Mouse (Mus musculus) yolk sac, embryonic 10.5 days (tissue): Measurements from ENCODE around the gene Gm21885.
"Not testable (repeated sequence)": the region's sequence is repeated elsewhere in the genome, so short reads cannot be mapped to it uniquely, and the experiment has no call there.

ENCODE experiments used
- DNase-seq: peaks from one replicate; pipeline ENCODE4 v3.0.0-alpha.2; 2017; ENCODE audit warnings: low spot score

Gm21885 gene

DNA sequence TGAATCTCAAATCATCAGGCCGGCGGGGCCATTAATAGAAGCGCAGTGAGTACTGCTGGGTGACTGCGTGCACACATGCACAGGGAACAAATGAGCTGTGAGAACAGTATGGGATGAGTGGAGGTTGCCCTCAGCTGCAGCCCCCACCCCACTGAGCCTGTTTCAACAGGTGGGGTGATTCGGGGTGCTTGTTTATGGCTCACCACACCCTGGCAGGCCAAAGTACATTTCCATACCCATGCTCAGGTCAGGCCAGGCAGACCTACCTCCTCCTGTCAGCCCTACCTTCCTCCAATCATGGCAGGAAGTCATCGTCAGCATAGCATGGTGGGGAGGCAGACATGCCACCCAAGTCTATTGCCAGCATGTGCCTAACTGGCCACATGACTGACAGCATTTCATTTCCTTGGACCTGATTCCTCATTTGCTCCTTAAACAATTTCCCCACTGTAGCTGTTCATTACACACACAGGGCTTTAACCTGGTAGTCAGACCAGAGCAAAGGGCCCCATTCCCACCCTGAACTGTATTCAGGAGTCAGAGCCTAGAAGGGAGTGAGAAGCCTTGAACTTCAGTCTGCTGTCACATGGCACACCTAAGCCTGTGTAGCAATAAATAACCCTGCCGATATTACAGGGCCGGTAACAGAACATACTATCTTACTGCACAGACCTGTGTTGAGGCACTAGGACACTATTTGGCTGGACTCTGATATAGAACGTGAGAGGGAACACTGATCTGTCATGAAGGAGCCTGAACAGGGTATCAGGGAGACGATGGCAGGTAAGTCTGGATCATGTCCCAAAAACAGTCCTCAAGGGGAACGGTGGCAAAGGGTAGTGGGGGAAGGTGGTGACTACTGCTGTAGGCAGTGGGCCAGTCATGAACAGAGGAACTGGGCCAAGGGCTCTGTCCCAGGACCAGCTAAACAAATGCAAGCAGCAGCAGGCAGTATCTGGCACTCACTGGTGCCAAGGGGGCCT lies at the start of gene Gm21885:
TSS of gene Gm21885 (plus strand) at position 675 of the 983 bp plus-strand sequence.
- no peak for DNase-seq

DNA sequence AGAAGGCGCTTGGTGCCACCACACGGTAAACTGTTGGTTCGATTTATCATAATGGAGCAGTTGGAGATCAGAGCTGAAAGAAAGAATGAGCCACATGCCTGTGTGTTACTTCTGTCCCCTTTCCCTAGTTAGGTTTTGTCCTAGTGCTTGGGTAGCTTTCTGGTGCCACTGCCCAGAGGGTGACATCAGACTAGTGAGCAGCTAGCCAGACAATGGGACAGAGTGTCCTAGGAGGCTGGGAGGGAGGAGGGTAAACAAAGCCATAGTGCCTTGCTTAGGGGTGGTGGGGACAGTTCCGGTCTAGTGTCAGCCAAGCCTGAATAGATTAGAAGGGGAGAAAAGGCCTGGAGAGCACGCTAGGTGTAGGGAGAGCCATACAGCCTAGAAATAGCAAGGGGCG lies 48.3 kb upstream of the Gm21885 start:
- no peak for DNase-seq

DNA sequence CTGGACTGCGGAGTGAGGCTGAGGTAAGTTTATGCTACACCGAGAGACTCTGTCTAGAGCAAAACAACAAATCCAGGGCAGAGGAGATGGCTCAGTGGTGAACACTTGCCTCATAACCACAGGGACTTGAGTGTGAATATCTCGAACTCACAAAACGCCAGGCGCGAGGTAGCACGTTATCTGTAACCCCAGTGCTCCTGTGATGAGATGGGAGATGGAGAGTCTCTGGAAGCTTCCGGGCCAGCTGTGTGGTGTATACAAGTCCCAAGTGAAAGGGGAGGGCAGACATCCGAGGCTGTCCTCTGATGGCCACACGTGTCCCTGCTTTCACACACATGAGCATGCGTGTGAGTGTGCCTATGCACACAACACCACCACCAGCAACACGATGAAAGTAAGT lies 47.3 kb upstream of the Gm21885 start:
- no peak for DNase-seq

DNA sequence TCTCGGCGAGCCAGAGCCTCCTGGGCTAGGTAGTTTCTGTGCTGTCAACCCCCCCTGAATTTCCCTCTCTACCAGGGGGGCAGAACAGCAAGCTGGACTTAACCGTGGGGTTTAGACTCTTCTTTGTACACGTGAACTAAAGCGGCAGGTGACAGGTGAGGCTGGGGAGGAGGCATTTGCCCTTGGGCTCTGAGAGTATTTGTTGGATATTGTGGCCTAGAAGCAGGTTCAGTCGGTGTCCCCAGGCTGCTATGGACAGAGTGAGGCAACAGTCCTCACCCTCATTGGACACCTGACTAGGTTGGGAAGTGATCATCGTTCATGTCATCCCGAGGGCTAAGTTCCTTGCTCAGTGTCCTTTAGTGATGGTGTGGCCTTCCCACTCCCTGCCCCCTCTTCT lies 46.8 kb upstream of the Gm21885 start:
- DNase-seq, result no peak

DNA sequence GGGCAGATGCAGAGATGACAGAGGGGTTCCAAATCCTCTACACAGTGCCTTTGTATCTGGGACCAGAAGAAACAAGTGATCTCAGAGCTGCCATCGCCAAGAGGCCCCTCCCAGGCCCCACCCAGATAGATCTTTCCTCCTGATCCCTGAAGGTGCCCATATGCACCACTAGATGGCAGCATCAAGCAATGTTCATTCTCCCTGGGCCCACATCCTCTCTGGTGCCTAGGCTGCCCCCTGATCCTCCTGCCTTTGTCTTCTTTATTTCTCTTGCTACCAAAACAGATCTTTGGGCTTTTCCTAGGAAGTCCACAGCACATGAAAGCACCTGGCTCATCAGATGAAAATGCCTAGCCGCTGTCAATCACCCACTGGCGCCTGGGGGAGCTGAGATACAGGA lies 45.6 kb upstream of the Gm21885 start:
- DNase-seq, result peak; percentile 58

DNA sequence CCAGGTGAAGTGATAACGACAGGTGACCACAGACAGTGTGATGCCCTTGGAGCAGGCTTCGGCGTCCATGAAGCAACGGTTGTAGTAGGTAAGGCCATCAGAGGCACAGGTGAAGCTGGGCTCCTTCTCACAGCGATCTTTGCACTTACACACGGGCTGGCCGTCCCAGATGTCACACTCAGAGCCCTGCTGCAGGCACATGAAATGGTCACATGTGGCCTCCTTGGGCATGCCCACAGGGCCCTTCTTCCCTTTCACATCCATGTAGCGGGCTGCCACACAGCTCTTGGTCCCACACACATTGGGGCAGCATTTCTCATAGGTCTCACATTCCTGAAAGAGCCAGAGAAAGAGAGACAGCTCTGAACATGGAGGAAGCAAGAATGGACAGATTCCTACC lies 42.9 kb upstream of the Gm21885 start:
- no peak for DNase-seq

DNA sequence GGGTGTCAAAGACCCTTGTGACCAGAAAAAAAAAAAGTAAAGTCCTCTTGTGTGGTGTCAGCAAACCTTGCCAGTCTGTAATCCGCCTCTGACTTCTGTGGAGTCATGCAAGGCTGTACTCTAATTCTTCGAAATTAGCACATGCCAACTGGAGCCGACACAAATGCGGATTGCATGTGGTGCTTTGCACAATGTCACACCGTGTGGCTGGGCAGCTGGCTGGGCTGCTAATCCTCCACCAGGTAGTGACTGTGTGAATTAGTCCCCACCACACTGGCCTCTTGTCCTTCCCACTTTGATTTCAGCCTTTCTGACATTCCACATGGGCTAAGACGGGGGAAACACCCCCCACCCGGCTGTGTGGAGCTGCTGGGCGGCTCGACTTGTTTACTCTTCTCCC lies 42.0 kb upstream of the Gm21885 start:
- DNase-seq, result no peak

DNA sequence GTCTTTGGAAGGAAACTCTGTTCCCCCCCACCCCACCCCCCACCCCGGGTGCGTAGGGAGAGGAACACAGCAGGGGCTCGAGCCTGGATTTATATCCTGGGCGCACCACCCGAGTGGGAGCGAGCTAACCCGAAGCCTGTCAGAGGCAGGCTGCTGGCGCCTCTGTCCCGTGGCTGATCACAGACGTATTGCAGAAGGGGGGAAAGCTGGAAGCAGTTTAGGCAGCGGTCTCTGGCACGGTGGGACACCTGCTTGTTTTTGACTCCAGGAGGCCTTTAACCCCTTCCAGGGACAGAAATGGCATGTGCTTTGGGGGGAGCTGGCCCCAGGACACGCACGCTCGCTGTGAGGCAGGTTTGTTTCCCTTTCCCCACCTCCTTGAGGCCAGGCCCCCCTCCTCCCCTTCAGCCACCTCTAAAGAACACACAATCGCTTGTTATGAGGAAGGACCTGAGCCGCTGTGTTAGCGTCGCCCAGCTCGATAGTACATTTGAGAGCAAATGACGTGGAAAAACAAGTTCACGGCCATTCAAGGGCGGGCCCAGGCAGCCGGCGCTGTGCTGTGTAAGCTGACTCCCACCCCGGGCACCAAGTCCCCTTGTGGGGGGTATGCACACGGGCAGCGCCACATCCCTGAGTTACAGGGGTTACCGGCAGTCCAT lies 38.8 kb upstream of the Gm21885 start:
- no peak for DNase-seq

DNA sequence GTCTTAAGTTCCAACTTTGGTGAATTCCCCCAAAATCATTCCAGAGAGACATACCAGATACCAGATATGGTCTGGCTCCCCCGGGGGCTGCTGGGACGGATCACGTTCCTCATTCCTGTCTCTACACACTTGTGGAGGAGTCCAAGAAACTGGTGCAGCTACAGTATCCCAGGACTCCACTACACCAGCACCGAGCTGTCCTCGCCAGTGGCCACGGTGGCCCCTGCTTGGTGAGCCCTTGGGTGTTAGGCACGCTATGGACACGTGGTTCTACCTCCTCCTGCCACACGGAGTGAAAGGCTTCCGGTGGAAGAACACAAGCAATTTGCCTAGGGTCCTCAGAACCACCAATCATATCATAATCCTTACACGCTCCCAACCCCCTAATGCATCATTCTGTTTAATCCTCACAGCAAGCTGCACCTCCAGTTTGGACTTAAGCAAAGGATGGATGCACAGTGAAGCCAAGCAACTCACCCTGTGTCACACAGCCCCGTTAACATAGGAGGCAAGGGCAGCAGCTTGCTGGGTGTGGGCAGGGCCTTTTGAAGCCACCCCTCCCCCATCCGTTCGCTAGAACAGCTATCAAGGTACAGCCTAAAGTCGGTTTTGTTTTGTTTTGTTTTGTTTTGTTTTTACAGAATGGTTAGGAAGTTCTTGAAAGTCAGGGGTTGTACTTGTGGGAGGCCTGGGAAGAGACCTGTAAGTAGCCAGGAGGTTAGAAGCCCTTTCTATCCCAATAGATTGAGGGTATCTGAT lies 38.1 kb upstream of the Gm21885 start:
- no peak for DNase-seq

DNA sequence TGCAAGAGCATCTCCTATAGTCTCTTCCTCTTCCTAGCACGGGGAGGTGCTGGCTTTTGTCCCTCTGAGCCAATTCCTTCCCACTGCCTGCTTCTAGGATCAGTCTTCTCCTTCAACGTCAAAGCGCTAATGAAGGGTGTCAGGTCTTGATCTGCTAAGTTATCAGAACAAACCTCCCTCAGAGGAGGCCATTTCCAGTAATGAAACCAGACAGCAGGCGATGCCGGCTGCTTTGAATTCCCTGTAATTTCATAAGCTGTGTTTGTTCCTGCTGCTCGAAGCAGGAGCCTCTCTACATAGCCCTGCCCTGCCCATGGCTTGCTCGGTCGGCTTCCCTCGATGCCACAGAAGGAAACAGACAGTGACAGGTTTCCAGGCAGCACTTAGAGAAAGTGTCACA lies 37.3 kb upstream of the Gm21885 start:
- DNase-seq, result no peak

DNA sequence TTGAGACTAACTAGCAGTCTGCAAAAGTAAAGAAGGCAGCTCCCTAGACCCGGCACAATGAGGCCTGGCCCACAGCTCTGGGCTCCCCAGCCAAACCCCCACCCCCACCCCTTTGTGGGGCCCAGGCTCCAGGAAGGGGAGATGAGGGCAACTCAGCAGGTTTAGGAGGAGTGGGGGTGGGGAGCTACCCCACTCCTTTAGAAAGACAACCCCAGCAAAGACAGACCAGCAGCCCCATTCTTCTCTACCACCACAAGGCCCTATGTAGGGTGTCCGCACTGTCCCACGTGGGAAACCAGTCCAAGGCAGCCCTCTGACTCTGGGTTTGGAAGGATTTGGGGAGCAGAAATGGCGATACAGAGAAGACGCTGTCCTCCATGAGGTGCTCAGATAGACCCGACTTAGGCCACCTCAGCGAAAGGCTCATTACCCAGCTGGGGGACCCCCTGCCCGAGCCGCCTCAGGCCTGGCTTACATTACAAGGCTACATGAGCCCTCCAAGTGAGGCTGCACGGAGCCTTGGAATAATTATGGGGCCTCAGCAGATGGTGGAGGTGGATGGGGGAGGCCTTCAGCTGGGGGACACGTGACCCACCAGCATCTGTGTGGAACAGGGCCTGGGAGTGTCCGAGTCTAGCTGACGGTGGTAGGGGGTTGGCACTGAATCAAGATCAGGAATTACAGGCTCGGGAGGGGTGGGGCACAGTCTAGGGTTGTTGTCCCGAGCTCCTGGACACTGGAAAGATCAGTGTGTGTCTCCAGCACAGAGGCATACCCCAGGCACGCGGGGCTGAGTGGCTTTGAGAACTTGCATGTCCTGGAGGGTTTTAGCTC lies 35.5 kb upstream of the Gm21885 start, which contains the start of gene Wfikkn2:
TSS of gene Wfikkn2 (minus strand) at position 51 of the 834 bp plus-strand sequence.
- no peak for DNase-seq

DNA sequence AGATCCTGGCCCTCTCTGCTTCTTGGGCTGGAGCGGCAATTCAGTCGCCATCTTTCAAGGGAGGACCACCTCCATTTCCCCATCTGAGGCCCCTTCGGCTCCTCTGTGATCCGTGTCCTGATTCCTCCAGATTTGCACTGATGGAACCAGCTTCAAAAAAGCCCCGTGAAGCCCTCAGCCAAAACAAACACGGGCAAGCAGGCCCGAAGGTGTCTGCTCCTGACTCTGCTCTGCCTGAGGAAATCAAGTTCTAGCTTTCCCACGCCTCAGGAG lies 34.9 kb upstream of the Gm21885 start:
- no peak for DNase-seq

DNA sequence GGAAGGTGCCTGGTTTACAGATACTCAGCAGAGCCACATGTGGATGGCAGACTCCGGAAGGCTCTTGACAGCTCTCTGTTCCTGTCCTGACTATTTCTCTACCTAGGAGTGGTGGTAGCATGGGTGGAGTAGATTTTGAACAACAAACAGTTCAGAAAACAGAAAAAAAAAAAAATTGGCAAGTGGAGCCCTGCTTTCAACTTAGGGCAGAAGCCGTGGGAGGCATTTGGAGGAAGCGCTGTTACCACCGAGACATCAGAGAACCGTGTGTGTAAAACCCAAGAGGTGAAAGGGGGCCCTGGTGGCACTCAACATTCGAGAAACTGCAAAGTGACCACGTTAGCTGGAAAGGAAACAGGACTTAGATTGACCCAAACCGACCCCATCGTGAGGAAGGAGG lies 28.5 kb upstream of the Gm21885 start:
- DNase-seq, result no peak

DNA sequence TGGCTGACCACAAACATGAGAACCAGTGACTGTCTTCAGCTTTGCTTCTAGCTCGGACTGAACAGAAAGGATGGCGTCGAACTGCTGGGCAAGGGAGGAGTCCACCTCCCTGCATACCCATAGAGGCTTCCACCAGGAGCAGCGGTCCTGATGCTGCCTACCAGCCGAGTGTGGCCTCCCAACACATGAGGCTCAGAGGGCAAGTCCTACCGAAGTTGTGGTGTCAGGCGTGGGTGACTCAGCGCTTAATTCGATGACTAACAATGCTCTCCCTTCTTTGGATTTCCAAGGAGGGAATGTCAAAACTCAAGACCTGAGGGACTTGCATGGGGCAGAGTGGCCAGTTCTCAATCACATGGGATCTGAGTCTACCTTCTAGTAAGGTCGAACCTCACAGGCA lies 28.0 kb upstream of the Gm21885 start:
- no peak for DNase-seq

DNA sequence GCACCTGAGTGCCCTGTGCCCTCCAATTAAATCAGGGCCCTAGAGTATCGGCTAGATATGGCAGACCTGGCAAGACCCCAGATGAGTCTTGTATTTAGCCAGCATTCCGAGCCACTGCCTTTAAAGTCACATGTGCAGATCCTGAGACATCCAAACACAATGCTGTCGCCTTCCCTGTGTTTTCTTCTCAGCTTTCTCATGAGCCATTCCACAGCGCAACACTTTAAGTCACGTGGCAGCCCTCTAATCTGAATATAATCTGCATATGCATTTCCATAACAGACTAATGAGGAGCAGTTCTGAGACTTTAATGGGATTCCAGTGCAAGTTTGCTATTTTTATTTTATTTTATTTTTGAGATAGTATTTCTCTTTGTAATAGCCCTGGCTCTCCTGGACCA lies 25.9 kb upstream of the Gm21885 start:
- no peak for DNase-seq

DNA sequence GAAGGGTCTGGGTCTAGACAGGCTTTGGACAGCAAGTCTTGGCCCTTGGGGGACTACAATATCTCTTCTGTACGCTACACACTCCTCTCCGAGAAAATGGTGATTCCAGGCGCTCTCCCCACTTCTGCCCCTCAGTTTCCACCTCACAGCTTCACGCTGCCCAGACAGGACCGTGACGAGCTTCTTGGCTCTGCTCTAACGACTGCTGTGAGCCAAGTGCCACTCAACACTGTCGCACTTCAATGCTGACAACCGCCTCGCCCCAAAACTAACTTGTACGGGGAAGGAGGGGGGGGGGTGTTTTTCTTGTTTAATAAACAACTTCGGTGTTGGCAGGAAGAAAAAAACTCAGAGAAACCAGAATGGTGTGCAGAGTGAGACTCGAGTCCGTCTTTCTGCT lies 23.7 kb upstream of the Gm21885 start:
- DNase-seq, result no peak

DNA sequence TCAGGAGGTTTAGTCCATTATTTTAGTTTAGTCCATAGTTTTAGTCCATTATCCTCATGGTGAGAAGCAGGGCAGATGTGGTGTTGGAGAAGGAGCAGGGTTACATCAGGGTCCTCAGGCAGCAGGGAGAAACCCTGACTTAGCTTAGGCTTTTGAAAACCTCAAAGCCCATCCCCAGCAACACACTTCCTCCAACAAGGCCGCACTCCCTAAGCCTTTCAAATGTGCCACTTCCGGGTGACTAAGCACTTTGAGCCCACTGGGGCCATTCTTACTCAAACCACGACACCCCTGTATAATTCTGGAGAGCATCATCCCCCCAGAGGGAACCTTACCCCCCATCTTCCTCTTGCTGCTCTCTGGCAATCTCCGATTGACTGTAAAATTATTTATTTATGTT lies 21.9 kb upstream of the Gm21885 start:
- DNase-seq, result no peak

DNA sequence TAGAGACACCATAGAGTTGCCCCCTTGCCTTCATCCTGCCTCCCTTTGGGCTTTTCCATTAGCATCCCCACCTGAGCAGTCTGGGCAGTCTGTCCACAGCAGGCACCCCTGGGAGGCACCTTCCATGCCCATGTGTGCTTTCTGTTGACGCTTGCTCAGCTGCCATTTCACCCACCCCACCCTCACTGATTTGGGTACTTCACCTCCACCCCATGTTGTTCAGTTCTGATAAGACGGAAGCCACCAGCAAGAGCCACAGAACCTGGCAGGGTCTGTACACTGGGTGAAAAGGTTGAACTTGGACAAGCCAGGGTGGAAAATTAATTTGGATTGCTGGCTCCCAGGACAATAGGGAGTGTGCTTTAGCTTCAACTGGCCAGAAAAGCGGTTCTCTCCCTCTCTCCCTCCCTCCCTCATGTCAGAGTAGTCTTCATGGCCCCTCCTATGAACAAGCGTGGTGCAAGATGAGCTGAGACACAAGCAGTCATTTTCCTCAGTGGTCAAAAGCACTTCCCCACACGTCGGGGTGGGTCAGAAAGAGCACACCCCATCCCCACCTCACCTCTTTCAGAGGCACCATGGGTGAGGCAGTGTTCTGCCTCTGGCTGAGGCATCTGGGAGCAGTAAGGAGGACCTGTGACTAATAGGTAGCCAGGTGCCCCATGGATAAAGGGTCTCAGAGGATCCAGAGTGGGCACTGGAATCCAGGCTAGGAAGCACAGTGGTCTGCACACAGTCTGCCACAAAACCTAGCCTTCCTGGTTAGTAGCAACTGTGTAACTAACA lies 19.9 kb upstream of the Gm21885 start:
- DNase-seq, result no peak

DNA sequence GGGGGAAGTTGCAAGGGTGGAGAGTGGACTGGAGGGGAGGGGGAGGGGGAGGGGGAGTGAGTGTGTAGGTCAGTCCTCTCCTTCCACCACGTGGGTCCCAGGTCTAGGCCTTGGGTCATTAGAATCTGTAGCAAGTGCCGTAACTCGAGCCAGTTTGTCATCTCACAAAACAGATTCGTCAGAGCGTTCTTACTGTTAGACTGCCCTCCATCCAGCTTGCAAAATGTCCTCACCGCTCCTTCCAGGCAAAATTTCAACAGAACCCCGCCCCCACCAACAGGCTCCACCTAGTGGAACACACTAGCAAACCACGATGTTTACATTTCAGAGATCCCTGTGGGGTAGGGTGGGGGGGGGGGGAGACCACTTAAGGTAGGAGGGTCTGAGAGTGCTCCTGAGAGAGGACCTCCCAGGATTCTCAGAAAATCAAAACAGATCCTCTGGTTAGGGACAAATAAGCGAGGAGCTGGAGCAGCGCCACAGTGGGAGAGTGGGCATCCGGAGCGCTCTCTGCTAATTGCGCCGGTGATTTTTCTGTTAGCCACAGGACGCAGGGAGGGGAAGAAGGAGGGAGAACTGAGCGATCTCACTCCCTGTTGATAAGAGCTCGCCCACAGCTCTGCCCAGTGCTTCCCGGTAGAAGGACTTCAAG lies 16.4 kb upstream of the Gm21885 start:
- DNase-seq, result peak; percentile 67

DNA sequence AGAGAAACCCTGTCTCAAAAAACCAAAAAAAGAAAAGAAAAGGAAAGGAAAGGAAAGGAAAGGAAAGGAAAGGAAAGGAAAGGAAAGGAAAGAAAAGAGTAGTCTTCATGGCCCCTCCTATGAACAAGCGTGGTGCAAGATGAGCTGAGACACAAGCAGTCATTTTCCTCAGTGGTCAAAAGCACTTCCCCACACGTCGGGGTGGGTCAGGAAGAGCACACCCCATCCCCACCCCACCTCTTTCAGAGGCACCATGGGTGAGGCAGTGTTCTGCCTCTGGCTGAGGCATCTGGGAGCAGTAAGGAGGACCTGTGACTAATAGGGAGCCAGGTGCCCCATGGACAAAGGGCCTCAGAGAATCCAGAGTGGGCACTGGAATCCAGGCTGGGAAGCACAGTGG lies 15.5 kb upstream of the Gm21885 start:
- not testable (repeated sequence) for DNase-seq

DNA sequence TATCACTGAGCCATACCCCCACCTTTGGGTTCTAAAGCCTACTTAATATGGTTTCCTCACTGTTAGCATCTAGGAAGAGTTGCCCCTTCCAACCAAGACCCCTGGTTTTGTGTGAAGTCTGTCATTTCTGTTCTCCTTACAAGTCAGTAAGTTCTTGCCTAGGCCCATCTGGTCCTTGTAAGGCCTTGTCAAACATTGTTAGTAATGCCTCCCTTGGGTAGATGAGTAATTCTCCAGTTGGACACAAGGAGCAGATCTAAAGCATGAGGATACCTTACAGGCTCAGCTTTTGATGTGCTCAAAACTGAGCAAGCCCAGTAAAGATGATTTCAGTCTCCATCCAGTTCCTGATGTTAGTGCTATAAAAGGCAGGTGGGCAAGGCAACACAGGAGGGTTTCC lies 12.9 kb upstream of the Gm21885 start:
- DNase-seq, result no peak
